Mouse (Mus musculus) layer of hippocampus, adult 9-10 months (tissue): ENCODE measurements around the gene Rcc1l.

Experiments
- DNase-seq: peaks from one replicate; pipeline ENCODE4 v3.0.0; 2022; ENCODE audit warnings: low spot score

Rcc1l gene

GRCm38 (mm10) chr5:134170167-134170566 is 6.4 kb downstream of the Rcc1l start:
- DNase-seq = no peak

DNA sequence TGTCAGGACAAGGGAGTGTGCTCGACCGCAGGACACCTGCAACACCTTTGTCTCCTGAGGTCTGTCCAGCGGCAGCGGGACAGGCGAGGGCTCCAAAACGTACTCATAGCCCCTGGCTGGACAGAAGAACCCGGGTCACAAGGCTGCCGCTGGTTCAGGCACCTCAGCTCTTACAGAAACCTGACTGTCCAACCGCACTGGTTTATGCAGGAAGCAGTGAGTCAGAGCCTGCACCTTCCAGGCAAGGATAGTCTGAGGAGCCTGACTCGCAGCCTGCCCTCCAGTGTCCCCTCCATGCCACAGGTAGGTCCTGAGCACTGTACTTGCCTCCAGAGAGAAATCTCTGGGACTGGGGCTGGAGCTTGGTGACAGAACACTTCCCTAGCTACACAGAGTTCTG is 7.3 kb downstream of the Rcc1l start:
- DNase-seq = no peak

DNA sequence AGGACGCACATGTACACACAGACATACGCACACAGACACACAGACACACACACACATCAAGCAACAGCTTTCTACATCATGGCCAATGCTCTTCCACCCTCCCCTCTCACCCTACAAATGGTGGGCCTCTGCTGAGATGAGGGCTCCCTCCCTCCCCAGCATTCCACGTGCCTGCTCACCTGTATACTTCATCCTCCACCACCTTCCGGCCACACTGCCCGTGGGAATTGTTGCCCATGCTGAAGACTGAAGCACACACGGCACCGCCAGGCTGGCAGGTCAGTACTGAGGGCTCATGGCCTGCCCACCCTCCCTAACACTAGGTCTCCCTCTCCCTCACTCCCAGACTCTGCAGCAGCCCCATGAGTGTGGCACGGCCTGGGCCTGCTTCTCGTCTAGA is 8.5 kb downstream of the Rcc1l start:
- no peak for DNase-seq

DNA sequence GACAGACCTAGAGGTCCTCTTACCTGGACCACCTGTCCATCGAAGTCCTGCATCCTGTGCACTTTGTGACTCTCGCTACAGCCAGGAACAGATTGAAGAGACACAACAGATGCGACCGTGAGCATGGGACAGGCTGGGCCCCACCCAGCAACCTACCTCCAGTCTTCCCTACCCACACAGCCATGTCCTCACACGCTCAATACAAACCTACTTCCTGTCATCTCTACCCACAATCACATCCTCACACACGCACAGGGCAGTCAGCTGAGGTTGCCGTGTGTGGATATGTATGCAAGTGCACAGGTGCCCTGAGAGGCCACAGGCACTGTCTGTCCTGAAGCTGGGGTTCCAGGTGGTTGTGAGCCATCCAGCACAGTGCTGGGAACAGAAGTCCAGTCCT is 9.9 kb downstream of the Rcc1l start:
- no peak for DNase-seq

GRCm38 (mm10) chr5:134164688-134165087 is 11.9 kb downstream of the Rcc1l start:
- DNase-seq = no peak

GRCm38 (mm10) chr5:134155916-134156466 is 20.6 kb downstream of the Rcc1l start:
- DNase-seq = no peak

DNA sequence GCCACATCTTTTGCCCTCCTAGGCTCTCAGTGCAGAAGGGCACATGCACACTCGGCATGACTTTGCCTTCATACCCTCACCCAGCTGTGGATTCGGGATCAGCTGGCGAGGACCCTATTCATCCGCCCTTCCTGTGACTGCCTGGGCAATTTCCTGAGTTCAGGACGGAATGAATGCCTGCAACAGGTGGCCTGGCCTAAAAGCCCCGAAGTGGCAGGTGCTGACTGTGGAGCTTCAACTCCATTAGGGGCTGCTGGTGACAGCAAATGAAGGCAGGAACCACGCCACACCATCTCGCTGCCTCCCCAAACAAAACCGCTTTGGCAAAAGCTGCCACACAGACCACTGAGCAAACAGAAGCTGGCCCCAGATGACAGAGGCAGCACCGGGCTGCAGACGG is 24.7 kb downstream of the Rcc1l start:
- DNase-seq = no peak

DNA sequence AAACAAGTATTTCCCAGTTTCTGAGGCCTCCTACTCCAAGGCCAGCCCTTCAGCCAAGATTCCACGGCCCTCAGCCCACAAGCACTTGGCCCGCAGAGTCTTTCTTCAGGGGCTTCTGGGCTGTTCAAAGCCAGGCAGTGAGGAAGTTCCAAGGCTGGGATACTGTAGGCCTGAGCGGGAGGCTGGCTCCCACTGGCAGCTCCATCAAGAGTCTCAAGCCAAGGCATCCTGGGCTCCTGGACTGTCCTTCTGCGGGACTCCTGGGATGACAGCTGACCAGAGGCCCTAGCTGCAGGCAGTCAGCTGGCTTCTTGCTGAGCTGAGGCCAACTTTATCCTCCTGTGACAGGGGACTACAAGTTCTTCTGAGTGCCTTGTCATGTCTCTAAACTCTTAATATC is 28.4 kb downstream of the Rcc1l start:
- no peak for DNase-seq

- no peak for DNase-seq
These were observed 29.3 kb downstream of the Rcc1l start for GRCm38 (mm10) chr5:134147194-134147753.

GRCm38 (mm10) chr5:134144986-134145385 is 31.6 kb downstream of the Rcc1l start:
- no peak for DNase-seq

- DNase-seq = no peak
These were observed 34.2 kb downstream of the Rcc1l start for GRCm38 (mm10) chr5:134142381-134142780.

DNA sequence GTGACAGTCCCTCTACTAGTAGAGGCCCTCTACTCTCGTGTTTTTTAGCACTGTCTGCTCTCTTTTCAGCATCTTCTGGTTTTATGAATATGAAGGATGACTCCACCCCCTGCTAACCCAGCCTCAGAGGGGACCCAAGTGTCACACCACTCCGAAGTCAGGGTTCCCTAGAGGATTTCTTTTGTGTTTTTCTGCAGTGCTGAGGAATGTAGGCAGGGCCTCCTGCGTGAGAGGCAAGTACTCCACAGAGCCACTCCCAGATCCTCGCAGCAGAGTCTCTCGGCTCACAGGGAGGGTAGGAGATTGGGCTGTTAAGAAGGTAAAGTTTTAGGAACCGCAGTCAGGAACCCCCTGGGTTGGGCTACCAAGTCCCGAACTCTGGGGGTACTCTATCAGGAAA is 35.3 kb downstream of the Rcc1l start:
- DNase-seq = no peak

GRCm38 (mm10) chr5:134139429-134139828 is 37.1 kb downstream of the Rcc1l start:
- DNase-seq = no peak

GRCm38 (mm10) chr5:134137933-134138332 is 38.6 kb downstream of the Rcc1l start:
- DNase-seq = no peak

- no peak for DNase-seq
These were observed 40.6 kb downstream of the Rcc1l start for GRCm38 (mm10) chr5:134136022-134136421.

DNA sequence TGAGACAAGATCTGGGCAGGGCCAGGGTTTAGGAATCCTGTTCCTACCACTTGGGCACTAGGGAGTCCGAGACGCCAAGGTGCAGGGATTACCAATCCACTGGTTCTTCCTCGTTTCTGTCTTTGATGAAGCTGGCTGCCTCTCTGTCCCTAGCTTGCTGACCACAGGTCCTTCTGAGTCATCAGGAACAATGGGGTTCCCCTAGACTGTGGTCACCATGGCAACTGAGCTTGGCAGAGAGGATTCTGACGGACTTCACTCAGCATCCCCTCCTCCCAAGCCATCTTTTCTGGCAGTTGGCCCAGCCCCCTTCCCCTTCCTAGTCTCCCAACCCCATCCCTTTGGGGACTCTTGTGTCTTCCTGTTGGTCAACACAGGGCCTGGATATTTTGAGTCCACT is 45.0 kb downstream of the Rcc1l start:
- no peak for DNase-seq

DNA sequence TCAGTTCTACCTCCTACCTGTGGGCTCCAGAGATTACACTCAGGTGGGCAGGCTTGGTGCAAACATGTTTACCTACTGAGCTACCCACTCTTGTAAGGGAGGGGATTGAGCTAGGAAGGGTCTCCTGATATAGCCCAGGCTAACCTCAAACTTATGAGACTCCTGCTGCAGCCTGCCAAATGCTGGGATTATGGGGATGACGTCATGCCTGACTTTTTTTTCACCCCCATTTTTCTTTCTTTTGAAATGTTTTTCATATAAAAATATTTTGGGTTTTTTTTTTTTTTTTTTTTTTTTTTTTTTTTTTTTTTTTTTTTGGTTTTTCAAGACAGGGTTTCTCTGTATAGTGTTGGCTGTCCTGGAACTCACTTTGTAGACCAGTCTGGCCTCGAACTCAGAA is 50.3 kb downstream of the Rcc1l start:
- DNase-seq = no peak

DNA sequence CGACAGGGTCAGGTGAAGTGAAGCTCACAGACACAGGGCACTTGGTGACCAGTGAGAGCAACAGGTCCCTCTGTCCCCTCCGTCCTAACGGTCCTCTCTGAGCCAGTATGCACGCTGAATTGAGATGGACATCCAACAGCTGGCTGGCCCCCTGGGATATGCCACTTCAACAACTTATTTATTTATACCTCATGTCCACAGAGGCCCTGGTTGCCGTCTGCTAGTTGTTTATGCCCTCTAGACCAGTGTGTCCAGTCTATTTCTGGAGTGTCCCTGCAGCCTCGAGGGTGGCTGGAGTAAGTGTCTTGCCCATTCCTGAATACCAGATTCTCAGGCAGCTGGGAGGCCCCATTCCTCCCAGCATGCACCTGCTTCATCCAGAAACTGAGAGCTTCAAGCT is 52.7 kb downstream of the Rcc1l start:
- no peak for DNase-seq

- DNase-seq = no peak
These were observed 54.7 kb downstream of the Rcc1l start for GRCm38 (mm10) chr5:134121893-134122259.

DNA sequence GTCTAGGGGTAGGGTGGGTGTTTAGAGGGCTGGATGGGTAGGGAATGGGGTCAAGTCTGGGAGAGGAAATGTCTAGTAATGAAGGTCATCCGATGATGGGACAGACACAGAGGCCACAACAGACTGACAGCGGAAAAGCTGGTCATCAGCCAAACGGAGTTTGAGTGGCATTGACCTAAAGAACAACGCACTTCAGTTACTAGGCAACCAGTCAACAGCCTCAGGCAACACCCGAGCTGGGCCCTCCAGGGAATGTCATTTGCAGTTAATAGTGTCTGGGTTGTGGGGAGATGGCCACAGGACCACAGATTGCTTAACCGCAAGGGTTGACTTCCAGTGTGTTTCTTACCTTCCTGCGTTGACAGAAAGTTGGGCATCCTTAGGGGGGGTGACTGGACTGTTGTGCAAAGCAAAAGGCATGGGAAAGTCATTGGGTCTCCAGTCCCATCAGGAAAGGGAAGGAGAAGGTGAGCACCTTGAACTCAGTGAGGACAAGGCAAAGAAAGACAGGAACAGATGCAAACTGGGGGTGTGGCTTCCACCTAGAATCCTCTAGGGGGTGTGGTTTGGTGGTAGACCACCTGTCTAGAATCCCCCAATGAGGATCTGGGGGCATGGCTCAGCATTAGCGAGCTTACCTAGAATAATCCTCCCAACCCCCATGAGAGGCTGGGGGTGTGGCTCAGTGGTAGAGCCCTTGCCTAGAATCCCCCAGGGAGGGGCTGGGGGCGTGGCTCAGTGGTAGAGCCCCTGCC is 55.3 kb downstream of the Rcc1l start:
- no peak for DNase-seq

GRCm38 (mm10) chr5:134120135-134120534 is 56.4 kb downstream of the Rcc1l start:
- no peak for DNase-seq

GRCm38 (mm10) chr5:134119481-134120120 is 57.0 kb downstream of the Rcc1l start:
- DNase-seq = no peak

DNA sequence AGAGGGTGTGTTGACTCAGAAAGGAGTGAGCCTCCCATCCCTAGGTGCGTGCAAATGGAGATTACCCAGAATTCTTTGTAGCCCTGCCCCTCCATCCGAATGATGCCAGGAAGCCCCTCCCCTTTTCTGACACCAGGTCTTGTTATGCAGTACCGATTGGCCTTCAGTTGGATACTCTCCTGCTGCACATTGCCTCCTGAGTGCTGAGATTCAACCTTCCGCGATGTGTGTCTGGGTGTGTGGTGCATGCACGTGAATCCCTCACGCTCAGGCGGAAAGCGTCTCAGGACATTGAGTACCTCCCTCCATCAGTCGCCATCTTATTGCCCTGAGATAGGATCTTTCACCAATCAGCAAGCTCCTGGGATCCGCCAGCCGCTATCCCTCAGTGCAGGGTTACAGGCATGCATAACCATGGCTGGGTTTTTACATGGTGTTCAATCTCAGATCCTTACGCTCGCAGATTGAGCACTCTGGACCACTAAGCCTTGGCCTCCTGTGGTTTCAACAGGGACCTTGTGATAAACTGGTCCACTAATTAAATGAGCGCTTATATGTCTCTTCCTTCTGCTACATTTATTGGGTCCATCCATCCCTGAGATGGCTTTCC is 57.7 kb downstream of the Rcc1l start:
- no peak for DNase-seq
